Mouse (Mus musculus): ENCODE data around the gene Gfer.

DNA sequence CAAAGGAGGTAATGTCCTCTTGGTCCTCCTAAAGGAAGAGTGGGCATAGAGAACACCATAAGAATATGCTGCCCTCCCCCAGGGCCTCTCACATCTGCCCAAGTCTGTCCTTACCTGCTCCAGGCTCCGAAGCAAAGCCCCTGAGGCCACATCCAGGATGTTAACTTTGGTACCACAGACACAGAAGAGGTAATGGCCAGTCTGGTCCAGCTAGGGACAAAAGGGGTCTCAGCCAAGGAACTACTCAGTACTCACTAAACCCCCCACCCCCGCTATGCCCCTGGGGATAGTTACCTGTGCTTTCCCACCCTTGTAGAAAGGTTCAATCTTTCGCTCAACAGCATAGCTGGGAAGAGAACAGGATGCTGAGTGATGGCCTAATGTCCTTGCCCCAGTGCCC, 9.9 kb upstream of the Gfer start:
- TF ChIP-seq ZC3H11A (IDR thresholded peaks at IDR 0.05; ENCODE audit: low read depth, low read length) (no peak), CHD1 (IDR thresholded peaks at IDR 0.05; ENCODE audit: low read depth, low read length) (no peak), CTCF (IDR thresholded peaks at IDR 0.05 in 2 of 3, conservative IDR thresholded peaks at IDR 0.05 in 1 of 3; ENCODE audit: control insufficient read depth in 1 of 3, insufficient read depth in 1 of 3, low read depth in 2 of 3, low read length in 3 of 3, poor library complexity in 1 of 3, severe bottlenecking in 1 of 3) (no peak), ELF1 (IDR thresholded peaks at IDR 0.05; ENCODE audit: low read depth, low read length) (no peak), TAL1 (IDR thresholded peaks at IDR 0.05; ENCODE audit: low read length) (no peak), SIN3A (IDR thresholded peaks at IDR 0.05; ENCODE audit: low read length) (no peak), NRF1 (IDR thresholded peaks at IDR 0.05; ENCODE audit: insufficient read depth, low read depth, low read length, poor library complexity, severe bottlenecking) (no peak), POLR2A (IDR thresholded peaks at IDR 0.05; ENCODE audit: control insufficient read depth in 1 of 2, insufficient read depth in 1 of 2, low read depth in 1 of 2, low read length in 2 of 2, poor library complexity in 1 of 2) (no peak)

Measured in MEL (cell line).